Mouse (Mus musculus) heart, postnatal 0 days (tissue): ENCODE results near the gene Gm49383.

Experiments used
- CTCF ChIP-seq: IDR thresholded peaks from 2 replicates; pipeline ENCODE4 v1.5.1; 2016; ENCODE audit warnings: antibody characterized with exemption, control low read depth, low read depth
- EP300 ChIP-seq: IDR thresholded peaks from 2 replicates; pipeline ENCODE4 v1.6.1; 2016; ENCODE audit warnings: antibody characterized with exemption, low read depth

- TF ChIP-seq EP300 (no peak), CTCF (no peak)
Measured at GRCm38 (mm10) chr12:69164904-69165303, 32.0 kb downstream of the Gm49383 start.
